Comparison of ENCODE assay signal across 28 mouse cellular contexts in genomic region chrX:101481604-101482350, GRCm38 (mm10).
"Had no signal": no experiment of that assay in that cellular context is flagged by ENCODE, and none has a peak within 500 bp of the region (broad histone marks: within the 10 kb centered on the region; RNA-seq: fewer than 3 reads in every experiment).

No protein-coding gene starts in this region.

- H3K27me3 ChIP-seq: heart, embryonic 13.5 days; heart, embryonic 15.5 days; intestine, embryonic 15.5 days; liver, embryonic 13.5 days; liver, embryonic 15.5 days had no signal

- ATAC-seq: hindbrain, embryonic 16.5 days; inflammation-experienced regulatory T-cells, adult 6 months; intestine, embryonic 15.5 days; intestine, postnatal 0 days had no signal

- DNase-seq: gastrocnemius, adult 2 months; gastrocnemius, postnatal 14 days; gastrocnemius, postnatal 36 days; heart, adult 11 months; heart, adult 2 months; heart, postnatal 14 days; heart, postnatal 36 days; kidney, adult 18-20 months; kidney, adult 8-10 months; kidney, postnatal 10 days; kidney, postnatal 25 days; kidney, postnatal 4 days; liver; liver, embryonic 13.5 days had no signal

- H3K4me3 ChIP-seq: gastrocnemius, adult 2 months; heart, adult 2 months; heart, embryonic 13.5 days; heart, embryonic 15.5 days; intestine, embryonic 15.5 days; layer of hippocampus, adult 2 months; left cerebral cortex, adult 2 months; limb, embryonic 10.5 days; limb, embryonic 12.5 days; liver, embryonic 13.5 days; liver, embryonic 15.5 days had no signal

- H3K9me3 ChIP-seq: heart, embryonic 13.5 days; heart, embryonic 15.5 days; intestine, embryonic 15.5 days; limb, embryonic 10.5 days; limb, embryonic 12.5 days; liver, embryonic 13.5 days; liver, embryonic 15.5 days had no signal

- H3K9ac ChIP-seq: heart, embryonic 13.5 days; heart, embryonic 15.5 days; hindbrain, embryonic 14.5 days; intestine, embryonic 15.5 days; limb, embryonic 12.5 days; liver, embryonic 13.5 days; liver, embryonic 15.5 days had no signal

- H3K27ac ChIP-seq: gastrocnemius, adult 2 months; heart, adult 2 months; heart, embryonic 13.5 days; heart, embryonic 15.5 days; hindbrain, embryonic 14.5 days; intestine, embryonic 15.5 days; layer of hippocampus, adult 2 months; left cerebral cortex, adult 2 months; limb, embryonic 10.5 days; limb, embryonic 12.5 days; liver, embryonic 13.5 days; liver, embryonic 15.5 days had no signal

- H3K4me1 ChIP-seq: heart, embryonic 13.5 days; heart, embryonic 15.5 days; intestine, embryonic 15.5 days; limb, embryonic 10.5 days; limb, embryonic 12.5 days; liver, embryonic 13.5 days; liver, embryonic 15.5 days had no signal

- H3K4me2 ChIP-seq: heart, embryonic 11.5 days; heart, embryonic 13.5 days; heart, embryonic 15.5 days; hindbrain, embryonic 14.5 days; intestine, embryonic 15.5 days; limb, embryonic 12.5 days; liver, embryonic 11.5 days; liver, embryonic 13.5 days; liver, embryonic 15.5 days had no signal

- H3K36me3 ChIP-seq: heart, embryonic 15.5 days; intestine, embryonic 15.5 days; liver, embryonic 15.5 days had no signal
